Mouse (Mus musculus) embryonic facial prominence, embryonic 10.5 days (tissue): ENCODE results near the gene Hivep3. TPM values are rescaled to one million over a fixed set of nuclear protein-coding genes. Genes with fewer than 3 reads are reported as not detected.

Source experiments
- DNase-seq: peaks from one replicate; pipeline ENCODE4 v3.0.0-alpha.2; 2017; ENCODE audit warnings: low spot score
- H3K27ac ChIP-seq: fragments of 300-500 bp; sonication (generic); replicated peaks from 2 replicates; pipeline ENCODE4 v1.5.1; 2016; ENCODE audit warnings: mild to moderate bottlenecking
- H3K27me3 ChIP-seq: fragments of 300-500 bp; sonication (generic); replicated peaks from 2 replicates; pipeline ENCODE4 v1.6.1; 2016; ENCODE audit warnings: low read depth, mild to moderate bottlenecking; ENCODE audit not compliant: poor library complexity, severe bottlenecking
- H3K36me3 ChIP-seq: fragments of 300-500 bp; sonication (generic); replicated peaks from 2 replicates; pipeline ENCODE4 v1.6.1; 2016; ENCODE audit warnings: mild to moderate bottlenecking, moderate library complexity
- H3K4me1 ChIP-seq: fragments of 300-500 bp; sonication (generic); 2 replicates; pipeline ENCODE4 v1.6.1; 2016
- H3K4me3 ChIP-seq: fragments of 300-500 bp; sonication (generic); 2 replicates; pipeline ENCODE4 v1.5.1; 2016; ENCODE audit warnings: mild to moderate bottlenecking, moderate library complexity
- H3K9me3 ChIP-seq: fragments of 300-500 bp; sonication (generic); 2 replicates; pipeline ENCODE4 v1.6.1; 2016; ENCODE audit warnings: mild to moderate bottlenecking
- WGBS: fragments of 180-500 bp; shearing (Covaris S2); methylation state at CpG from one replicate; pipeline ENCODE4 v1.1.7; 2016; 5-methylcytosine and 5-hydroxymethylcytosine counted together
- polyA plus RNA-seq: library from polyadenylated mRNA; unstranded; fragments of >200 nt; fragmentation: Nextera tagmentation; extraction: Ambion mirVana; gene quantifications from 2 replicates; pipeline ENCODE4 v1.2.1, GENCODE M21; 2016

Gene Hivep3
- polyA plus RNA-seq, 1 experiment from 2014 or later: 1.5 TPM

- no peak overlapping the region for H3K27ac ChIP-seq
- no peak overlapping the region for H3K4me3 ChIP-seq
- no peak for DNase-seq
- H3K36me3 ChIP-seq: no peaks in the 10 kb centered on the region
- no peaks in the 10 kb centered on the region for H3K27me3 ChIP-seq
- H3K9me3 ChIP-seq: no peaks in the 10 kb centered on the region
- WGBS: 87% methylated on average over 3 of the region's 3 CpGs
- peaks cover 6% of the 10 kb centered on the region; the same call in 1 of the 2 replicates for H3K4me1 ChIP-seq
Observed at GRCm38 (mm10) chr4:119775913-119776312, 42.3 kb downstream of the Hivep3 start.

DNA sequence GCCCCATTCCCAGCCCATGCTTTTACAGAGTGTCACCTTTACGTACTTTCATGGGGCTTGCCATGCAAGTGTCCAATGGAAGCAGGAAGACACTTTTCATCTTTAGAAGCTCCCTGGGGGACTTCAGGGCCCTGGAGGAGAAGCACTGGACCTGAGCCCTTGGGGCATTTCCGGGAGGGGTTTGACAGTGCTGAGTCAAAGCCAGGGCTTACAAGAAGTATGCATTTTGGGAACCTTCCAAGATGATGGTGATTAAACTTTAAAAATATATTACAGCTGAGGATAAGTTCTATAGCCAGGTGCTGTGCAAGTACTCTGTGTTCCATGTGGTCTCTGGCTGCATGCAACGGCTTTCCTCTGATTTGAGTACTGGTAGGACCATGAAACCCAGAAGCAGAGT is 43.6 kb downstream of the Hivep3 start:
- peaks cover 6% of the 10 kb centered on the region; the same call in 1 of the 2 replicates for H3K4me1 ChIP-seq
- no peaks in the 10 kb centered on the region for H3K9me3 ChIP-seq
- DNase-seq: no peak
- no peak overlapping the region for H3K27ac ChIP-seq
- WGBS: 89% methylated on average over 3 of the region's 3 CpGs
- H3K27me3 ChIP-seq: no peaks in the 10 kb centered on the region
- no peaks in the 10 kb centered on the region for H3K36me3 ChIP-seq
- H3K4me3 ChIP-seq: no peak overlapping the region

DNA sequence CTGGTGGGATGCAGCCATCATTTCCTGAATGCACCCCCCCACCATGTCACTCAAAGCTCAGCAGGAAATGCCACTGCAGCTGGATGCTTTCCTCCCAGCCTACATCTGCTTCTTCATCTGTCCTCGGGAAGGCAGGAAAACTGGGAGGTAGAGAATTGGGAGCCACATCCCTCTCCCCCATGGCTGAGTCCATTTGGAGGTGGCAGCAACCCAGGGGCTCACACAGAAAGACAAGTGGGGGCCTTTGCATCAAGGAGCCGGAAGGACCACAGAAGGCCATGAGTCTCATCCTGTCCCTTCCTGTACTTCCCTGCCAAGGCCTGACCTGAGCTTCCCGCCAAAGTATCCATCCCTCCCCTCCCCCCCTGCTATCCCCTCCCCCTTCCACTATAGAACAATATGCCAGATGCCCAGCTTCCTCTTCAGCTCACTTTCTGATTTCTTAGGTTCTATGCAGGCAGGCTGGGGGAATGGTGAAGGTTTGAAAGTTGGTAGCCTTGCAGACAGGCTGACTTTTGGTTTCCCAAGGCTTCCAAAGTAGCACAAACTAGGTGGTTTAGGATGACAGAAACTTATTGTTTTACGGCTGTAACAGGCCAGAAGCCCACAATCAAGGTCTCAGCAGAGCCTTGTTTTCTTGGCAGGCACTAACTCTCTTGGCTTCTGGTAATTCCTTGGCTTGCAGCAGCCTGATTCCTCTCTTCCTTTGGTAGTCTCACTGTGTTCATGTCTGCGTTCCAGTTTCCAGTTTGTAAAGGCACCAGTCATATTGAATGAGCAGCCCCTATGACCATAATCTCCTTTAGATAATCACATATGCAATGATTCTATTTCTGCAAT is 46.2 kb downstream of the Hivep3 start:
- H3K9me3 ChIP-seq: no peaks in the 10 kb centered on the region
- WGBS: 46% methylated on average over 5 of the region's 5 CpGs
- no peaks in the 10 kb centered on the region for H3K36me3 ChIP-seq
- no peak overlapping the region for H3K27ac ChIP-seq
- peaks cover 6% of the 10 kb centered on the region; the same call in 1 of the 2 replicates for H3K4me1 ChIP-seq
- H3K27me3 ChIP-seq: no peaks in the 10 kb centered on the region
- H3K4me3 ChIP-seq: no peak overlapping the region
- DNase-seq: no peak

GRCm38 (mm10) chr4:119780881-119781280 is 47.3 kb downstream of the Hivep3 start:
- H3K9me3 ChIP-seq: no peaks in the 10 kb centered on the region
- no peak for DNase-seq
- H3K27ac ChIP-seq: no peak overlapping the region
- no peaks in the 10 kb centered on the region for H3K27me3 ChIP-seq
- no peak overlapping the region for H3K4me3 ChIP-seq
- no peaks in the 10 kb centered on the region for H3K36me3 ChIP-seq
- WGBS: 85% methylated on average over 6 of the region's 6 CpGs
- peaks cover 6% of the 10 kb centered on the region; the same call in 1 of the 2 replicates for H3K4me1 ChIP-seq

- no peak for DNase-seq
- H3K9me3 ChIP-seq: no peaks in the 10 kb centered on the region
- H3K4me3 ChIP-seq: no peak overlapping the region
- no peak overlapping the region for H3K27ac ChIP-seq
- peaks cover under 1% of the 10 kb centered on the region; the same call in 1 of the 2 replicates for H3K4me1 ChIP-seq
- no peaks in the 10 kb centered on the region for H3K36me3 ChIP-seq
- no peaks in the 10 kb centered on the region for H3K27me3 ChIP-seq
- WGBS: 86% methylated on average over 3 of the region's 3 CpGs
Observed at GRCm38 (mm10) chr4:119784959-119785358, 51.4 kb downstream of the Hivep3 start.

GRCm38 (mm10) chr4:119786307-119786706 is 52.7 kb downstream of the Hivep3 start:
- no peaks in the 10 kb centered on the region for H3K9me3 ChIP-seq
- H3K4me3 ChIP-seq: no peak overlapping the region
- H3K27ac ChIP-seq: no peak overlapping the region
- H3K4me1 ChIP-seq: no peaks in the 10 kb centered on the region
- no peaks in the 10 kb centered on the region for H3K36me3 ChIP-seq
- no peaks in the 10 kb centered on the region for H3K27me3 ChIP-seq
- 80% methylated on average over 2 of the region's 2 CpGs for WGBS
- no peak for DNase-seq

GRCm38 (mm10) chr4:119786721-119787120 is 53.1 kb downstream of the Hivep3 start:
- DNase-seq: no peak
- no peak overlapping the region for H3K27ac ChIP-seq
- H3K4me1 ChIP-seq: no peaks in the 10 kb centered on the region
- H3K9me3 ChIP-seq: no peaks in the 10 kb centered on the region
- H3K27me3 ChIP-seq: no peaks in the 10 kb centered on the region
- no peak overlapping the region for H3K4me3 ChIP-seq
- 65% methylated on average over 1 of the region's 2 CpGs for WGBS
- no peaks in the 10 kb centered on the region for H3K36me3 ChIP-seq

DNA sequence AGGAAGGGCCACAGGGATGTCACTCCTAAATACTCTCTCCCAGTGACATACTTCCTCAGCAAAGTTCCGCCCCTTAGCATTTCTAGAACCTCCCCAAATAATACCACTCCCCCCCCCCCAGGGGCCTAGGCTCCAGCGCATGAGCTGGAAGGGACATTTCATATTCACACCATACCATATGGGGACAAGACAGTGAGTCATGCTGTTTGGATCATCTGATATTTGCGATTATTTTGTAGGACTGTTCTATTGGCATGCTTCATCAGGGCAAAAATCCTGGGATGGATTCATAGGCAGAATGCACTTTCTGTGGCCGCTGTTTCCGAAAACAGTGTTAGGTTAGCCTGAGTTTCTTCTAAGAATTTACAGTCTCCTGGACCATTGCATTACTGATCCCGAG is 55.2 kb downstream of the Hivep3 start:
- Histone ChIP-seq H3K4me1 (no peaks in the 10 kb centered on the region), H3K27ac (no peak overlapping the region), H3K4me3 (no peak overlapping the region), H3K9me3 (no peaks in the 10 kb centered on the region), H3K36me3 (no peaks in the 10 kb centered on the region), H3K27me3 (no peaks in the 10 kb centered on the region)
- WGBS: 91% methylated on average over 6 of the region's 6 CpGs
- DNase-seq: no peak

DNA sequence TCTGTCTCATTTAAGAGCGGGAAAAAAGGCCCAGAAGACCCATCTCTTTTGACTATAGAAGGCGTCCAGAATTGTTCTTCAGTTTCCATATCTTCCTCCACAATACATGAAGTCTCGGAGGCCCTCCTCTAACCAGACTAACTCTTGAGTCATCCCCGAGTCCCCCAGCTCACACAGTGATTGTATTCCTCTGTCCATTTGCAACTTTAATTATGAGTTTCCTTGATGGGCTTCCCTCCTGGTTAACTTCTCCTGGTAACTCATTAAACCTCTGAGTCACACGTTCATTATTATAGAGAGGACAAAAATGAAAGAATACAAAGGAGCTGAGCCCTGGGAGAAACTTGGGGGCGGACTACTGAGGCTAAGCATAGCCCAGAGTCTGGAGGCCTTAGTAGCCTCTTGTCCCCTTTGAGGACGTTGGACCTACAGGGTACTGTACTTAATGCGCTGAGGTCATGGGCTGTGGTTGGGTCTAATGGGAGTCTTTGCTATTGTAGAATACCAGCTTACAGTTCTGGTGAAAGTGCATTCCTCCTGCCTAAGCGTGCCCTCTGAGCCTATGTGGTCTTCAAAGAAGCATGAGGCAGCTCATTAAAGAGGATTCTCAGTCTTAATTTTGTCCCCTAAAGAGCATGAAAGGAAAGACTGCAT is 56.0 kb downstream of the Hivep3 start:
- Histone ChIP-seq H3K4me1 (no peaks in the 10 kb centered on the region), H3K9me3 (no peaks in the 10 kb centered on the region), H3K27ac (no peak overlapping the region), H3K4me3 (no peak overlapping the region), H3K36me3 (no peaks in the 10 kb centered on the region), H3K27me3 (no peaks in the 10 kb centered on the region)
- WGBS: 84% methylated on average over 9 of the region's 9 CpGs
- no peak for DNase-seq

DNA sequence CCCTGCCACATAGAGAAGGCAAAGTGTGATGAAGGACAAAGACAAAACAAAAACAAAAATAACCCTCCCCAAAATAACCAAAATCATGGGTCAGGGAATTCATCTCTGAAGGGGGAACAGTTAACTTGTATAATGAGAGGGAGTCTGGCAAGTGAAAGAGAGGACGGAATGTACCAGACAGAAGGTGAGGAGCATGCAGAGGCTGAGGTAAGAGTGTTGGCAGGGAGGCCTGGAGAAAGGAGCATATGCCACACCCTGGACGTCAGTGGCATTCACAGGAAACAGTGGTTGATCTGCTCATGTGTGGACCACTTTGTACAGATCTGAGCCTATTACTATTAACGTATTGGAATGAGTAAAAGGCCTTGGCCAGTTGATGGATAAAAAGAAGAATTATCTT is 65.3 kb downstream of the Hivep3 start:
- Histone ChIP-seq H3K36me3 (no peaks in the 10 kb centered on the region), H3K27me3 (no peaks in the 10 kb centered on the region), H3K9me3 (no peaks in the 10 kb centered on the region), H3K4me3 (no peak overlapping the region), H3K4me1 (no peaks in the 10 kb centered on the region), H3K27ac (no peak overlapping the region)
- 73% methylated on average over 3 of the region's 3 CpGs for WGBS
- DNase-seq: no peak

- DNase-seq: no peak
- no peaks in the 10 kb centered on the region for H3K9me3 ChIP-seq
- H3K27ac ChIP-seq: no peak overlapping the region
- no peaks in the 10 kb centered on the region for H3K36me3 ChIP-seq
- WGBS: 78% methylated on average over 2 of the region's 2 CpGs
- peaks cover 6% of the 10 kb centered on the region for H3K27me3 ChIP-seq
- H3K4me3 ChIP-seq: no peak overlapping the region
- H3K4me1 ChIP-seq: no peaks in the 10 kb centered on the region
Observed at GRCm38 (mm10) chr4:119806556-119806955, 73.0 kb downstream of the Hivep3 start.

DNA sequence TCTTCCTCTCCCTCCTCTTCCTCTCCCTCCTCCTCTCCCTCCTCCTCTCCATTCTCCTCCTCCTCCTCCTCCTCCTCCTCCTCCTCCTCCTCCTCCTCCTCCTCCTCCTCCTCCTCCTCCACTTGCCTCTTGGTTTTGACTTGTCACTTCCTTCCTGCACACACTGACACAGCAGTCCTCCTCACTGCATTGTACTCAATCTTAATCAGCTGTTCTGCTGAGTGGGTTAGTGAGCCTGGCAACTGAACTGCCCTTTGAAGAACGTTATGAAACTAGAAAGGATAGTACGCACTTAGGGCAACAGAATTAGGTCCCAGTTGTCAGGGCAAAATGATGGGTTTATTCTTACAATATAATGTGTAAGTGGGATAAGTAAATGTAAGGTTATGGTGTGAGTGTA is 73.8 kb downstream of the Hivep3 start:
- H3K36me3 ChIP-seq: no peaks in the 10 kb centered on the region

DNA sequence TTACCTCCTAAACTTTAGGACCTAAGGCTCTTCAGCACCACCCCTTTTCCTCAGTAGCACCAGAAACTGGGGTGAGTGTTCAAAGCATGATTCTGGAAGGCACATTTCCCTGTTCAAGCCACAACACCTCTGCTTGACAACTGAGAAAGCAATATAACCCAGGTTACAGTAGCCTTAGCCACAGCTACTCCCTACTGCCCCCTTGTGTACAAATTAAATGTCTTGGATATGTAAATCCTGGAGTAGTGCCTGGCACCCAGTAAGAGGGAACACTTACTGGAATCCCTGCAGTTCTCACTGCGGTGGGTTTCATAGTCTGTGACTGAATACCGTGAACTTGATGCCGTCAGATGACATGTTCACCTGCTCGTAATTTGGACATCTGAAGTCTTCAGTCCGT is 75.7 kb downstream of the Hivep3 start:
- WGBS: 35% methylated on average over 5 of the region's 5 CpGs
- Histone ChIP-seq H3K4me1 (peaks cover 17% of the 10 kb centered on the region), H3K36me3 (no peaks in the 10 kb centered on the region), H3K27me3 (peaks cover 33% of the 10 kb centered on the region), H3K27ac (no peak overlapping the region), H3K4me3 (no peak overlapping the region), H3K9me3 (no peaks in the 10 kb centered on the region)
- DNase-seq: peak; percentile 18

More for the DNA sequence above, 73.8 kb downstream of the Hivep3 start:
- Histone ChIP-seq H3K27me3 (peaks cover 14% of the 10 kb centered on the region), H3K4me3 (no peak overlapping the region), H3K9me3 (no peaks in the 10 kb centered on the region), H3K4me1 (no peaks in the 10 kb centered on the region), H3K27ac (no peak overlapping the region)
- no peak for DNase-seq
- 70% methylated on average over 2 of the region's 2 CpGs for WGBS
